Mouse (Mus musculus) embryonic fibroblast, embryonic 13.5 days (primary cell): ENCODE measurements around the gene Atp8b2. TPM values are rescaled to one million over a fixed set of nuclear protein-coding genes. Genes with fewer than 3 reads are reported as not detected.

Experiments used
- H3K27ac ChIP-seq: 2 replicates; pipeline ENCODE4 v1.5.1; 2012; ENCODE audit warnings: low read length, control low read depth, inconsistent platforms; ENCODE audit not compliant: insufficient read depth
- H3K4me1 ChIP-seq: 2 replicates; pipeline ENCODE4 v1.6.1; 2011; ENCODE audit warnings: low read length; ENCODE audit not compliant: control insufficient read depth, insufficient read depth
- H3K4me3 ChIP-seq: 2 replicates; pipeline ENCODE4 v1.5.1; 2011; ENCODE audit warnings: mild to moderate bottlenecking, control low read depth, low read length; ENCODE audit not compliant: insufficient read depth
- CTCF ChIP-seq: IDR thresholded peaks from 2 replicates; pipeline ENCODE4 v1.5.1; 2011; ENCODE audit warnings: mild to moderate bottlenecking, control low read depth, low read length, moderate library complexity, borderline replicate concordance; ENCODE audit not compliant: insufficient read depth
- POLR2A ChIP-seq: IDR thresholded peaks from 2 replicates; pipeline ENCODE4 v1.6.1; 2011; ENCODE audit warnings: low read depth, mild to moderate bottlenecking, control low read depth, low read length, moderate library complexity
- polyA plus RNA-seq: library from polyadenylated mRNA; stranded (reverse); fragments of >200 nt; gene quantifications from 2 replicates; pipeline ENCODE4 v1.2.4, GENCODE M21; 2011; ENCODE audit warnings: low read depth; ENCODE audit not compliant: missing spikeins, insufficient read length

Atp8b2 gene
- polyA plus RNA-seq, 1 experiment, result 109 TPM

- Histone ChIP-seq H3K4me3 (no peak overlapping the region), H3K4me1 (peaks cover 11% of the 10 kb centered on the region), H3K27ac (no peak overlapping the region)
- TF ChIP-seq CTCF (no peak), POLR2A (no peak)
These were observed 71.6 kb downstream of the Atp8b2 start for GRCm38 (mm10) chr3:89891696-89892095.

- 0 out of 2 replicates have a peak, but pooled peaks cover 2% of the 10 kb centered on the region for H3K4me1 ChIP-seq
- no peak overlapping the region for H3K4me3 ChIP-seq
- TF ChIP-seq CTCF, result no peak
- TF ChIP-seq POLR2A, result no peak
- H3K27ac ChIP-seq, result no peak overlapping the region
These were observed 73.4 kb downstream of the Atp8b2 start for GRCm38 (mm10) chr3:89889841-89890430.

Other genes starting within 250 kb of the Atp8b2 start
- gene Adar, start 248.5 kb downstream of the Atp8b2 start, polyA plus RNA-seq, result 23.2 and 24.1 TPM in 2 replicates
- 0.22 and 0.39 TPM in 2 replicates for gene Chrnb2, start 198.9 kb downstream of the Atp8b2 start, polyA plus RNA-seq
- 77.4 and 84.9 TPM in 2 replicates for gene Ube2q1, start 189.9 kb downstream of the Atp8b2 start, polyA plus RNA-seq
- gene She, start 132.1 kb downstream of the Atp8b2 start, polyA plus RNA-seq, result 0.17 TPM in 1 of 2 replicates, not detected in the other
- gene Il6ra, start 50.3 kb downstream of the Atp8b2 start, polyA plus RNA-seq, result 1.9 and 2.3 TPM in 2 replicates
- 132 and 163 TPM in 2 replicates for gene Hax1, start 35.3 kb upstream of the Atp8b2 start, polyA plus RNA-seq
- gene 4933434E20Rik, start 88.1 kb upstream of the Atp8b2 start, polyA plus RNA-seq, result 110 and 114 TPM in 2 replicates
- gene Ubap2l, start 89.1 kb upstream of the Atp8b2 start, polyA plus RNA-seq, result 241 and 256 TPM in 2 replicates
- 498 and 523 TPM in 2 replicates for gene Tpm3, start 109.1 kb upstream of the Atp8b2 start, polyA plus RNA-seq
- gene Nup210l, start 140.6 kb upstream of the Atp8b2 start, polyA plus RNA-seq, result 0.86 and 0.99 TPM in 2 replicates